Mouse (Mus musculus) heart, adult 11 months (tissue): ENCODE data around the gene Gpha2.

ENCODE experiments used
- DNase-seq: peaks from one replicate; pipeline ENCODE4 v3.0.0; 2022

Gene Gpha2

DNA sequence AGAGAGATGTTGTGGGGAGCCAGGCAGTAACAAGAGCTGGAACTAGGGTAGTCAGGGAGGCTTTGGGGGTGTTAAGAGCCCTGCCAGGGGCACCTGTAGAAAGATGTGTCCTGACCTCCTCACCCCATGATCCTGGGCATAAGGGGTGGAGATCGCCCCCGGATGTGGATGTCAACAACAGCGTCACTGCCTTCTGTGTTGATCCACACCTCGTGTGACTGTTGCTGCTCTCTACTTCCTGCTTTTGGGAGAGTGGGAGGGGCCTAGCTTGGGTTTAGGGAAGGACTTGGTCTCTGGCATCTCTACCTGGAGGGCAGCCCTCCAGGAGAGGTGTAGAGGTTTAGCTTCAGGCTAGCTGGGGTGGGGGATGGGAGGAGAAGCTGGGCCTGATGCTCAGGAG, 16.1 kb downstream of the Gpha2 start:
- DNase-seq: peak; percentile 98

DNA sequence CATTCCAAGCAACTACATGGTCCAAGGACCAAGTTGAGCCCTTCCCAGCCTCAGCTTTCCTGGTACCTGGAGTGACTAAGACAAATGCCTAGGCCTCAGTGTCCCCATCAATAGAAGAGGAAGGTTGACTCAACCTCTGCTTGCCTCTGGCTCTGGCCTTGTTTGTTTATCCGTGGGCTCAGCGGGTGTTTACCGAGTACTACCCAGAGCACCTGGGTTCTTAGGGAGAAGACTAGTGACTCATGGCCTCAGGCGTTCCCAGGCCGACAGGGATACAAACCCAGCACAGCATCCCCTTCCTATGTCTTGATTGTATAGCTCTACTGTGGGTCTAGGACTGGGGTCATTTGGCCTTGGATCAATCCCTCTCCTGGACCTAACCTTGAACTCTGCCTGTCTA, 17.0 kb downstream of the Gpha2 start:
- DNase-seq: peak; percentile 90

DNA sequence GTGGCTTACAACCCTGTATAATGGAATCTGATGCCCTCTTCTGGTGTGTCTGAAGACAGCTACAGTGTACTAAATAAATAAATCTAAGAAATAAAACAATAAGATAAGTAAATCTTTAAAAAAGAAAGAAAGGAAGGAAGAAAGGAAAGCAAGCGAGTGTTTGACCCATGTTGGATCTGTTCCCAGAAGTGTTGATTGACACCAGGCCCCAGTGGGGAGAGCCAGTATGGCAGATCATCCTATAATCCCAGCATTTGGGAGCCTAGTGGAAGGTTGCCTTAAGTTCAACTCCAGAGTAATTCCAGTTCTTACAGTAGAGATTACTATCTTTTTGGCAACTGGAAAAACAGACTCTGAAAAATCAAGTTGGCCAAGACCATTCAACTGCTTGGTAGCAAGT, 19.6 kb downstream of the Gpha2 start:
- no peak for DNase-seq

DNA sequence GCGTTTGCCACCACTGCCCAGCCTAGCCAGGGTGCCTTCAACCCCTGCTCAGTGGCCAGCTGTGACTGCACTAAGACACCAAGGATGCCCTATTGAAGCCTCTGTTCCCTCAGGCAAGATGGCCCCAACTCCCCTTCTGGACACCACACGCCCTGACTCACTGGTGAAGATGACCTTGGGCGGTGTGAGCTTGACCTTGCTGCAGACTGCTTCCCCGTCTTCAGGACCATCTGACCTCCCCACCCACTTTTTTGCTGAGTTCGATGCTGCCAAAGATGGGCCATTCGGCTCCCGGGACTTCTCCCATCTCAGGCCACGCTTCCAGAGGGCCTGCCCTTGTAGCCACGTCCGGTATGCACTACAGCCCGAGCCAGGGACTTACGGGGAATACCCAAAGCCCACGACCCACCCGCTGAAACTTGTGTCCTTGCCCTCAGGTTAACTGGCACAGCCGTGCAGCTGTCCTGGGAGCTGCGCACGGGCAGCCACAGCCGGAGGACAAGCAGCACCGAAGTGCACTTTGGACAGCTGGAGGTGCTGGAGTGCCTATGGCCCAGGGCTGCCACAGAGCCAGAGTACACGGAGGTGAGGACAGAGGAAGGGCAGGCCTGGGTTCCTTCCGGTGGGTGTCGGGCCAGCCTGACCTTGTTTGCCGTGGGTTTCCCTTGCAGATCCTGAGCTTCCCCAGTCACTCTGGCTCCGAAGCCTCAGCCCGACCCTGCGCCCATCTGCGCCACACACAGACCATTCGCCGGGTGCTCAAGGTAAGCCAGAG, 21.5 kb downstream of the Gpha2 start:
- no peak for DNase-seq

DNA sequence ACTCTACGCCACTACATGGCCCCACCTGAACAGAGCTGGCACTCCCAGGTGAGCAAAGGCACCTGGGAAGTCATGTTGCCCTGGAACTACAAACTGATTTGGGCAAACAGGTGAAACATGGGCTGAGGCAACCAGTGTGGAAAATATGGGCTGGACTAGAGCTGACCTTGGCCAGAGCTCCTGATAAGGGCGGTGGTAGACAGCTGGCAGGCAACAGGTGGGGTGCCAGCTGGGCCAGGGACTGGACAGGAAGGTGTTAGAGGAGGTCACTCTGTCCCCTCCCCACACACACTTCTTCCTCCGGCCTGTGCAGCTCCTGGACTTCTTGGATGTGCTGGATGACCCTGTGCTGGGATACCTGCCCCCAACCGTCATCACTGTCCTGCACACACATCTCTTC, 26.8 kb downstream of the Gpha2 start:
- DNase-seq: no peak

DNA sequence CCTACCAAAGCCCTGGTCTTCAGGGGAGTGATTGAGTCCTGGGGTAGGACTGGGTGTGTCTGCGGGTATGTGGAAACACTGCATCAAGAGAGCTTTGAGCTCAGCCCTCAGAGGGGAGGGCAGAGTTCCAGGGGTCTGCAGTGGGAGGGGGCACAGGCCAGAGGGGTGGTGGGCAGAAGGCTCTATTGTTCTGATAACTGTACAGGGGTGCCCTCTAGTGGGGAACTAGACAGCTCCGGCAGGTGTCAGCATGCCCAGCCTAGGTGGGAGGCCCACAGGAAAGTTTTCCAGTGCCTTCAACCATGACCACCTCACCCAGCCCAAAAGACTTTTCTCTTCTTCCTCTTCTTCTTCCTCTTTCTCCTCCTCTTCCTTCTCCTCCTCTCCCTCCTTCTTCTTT, 34.2 kb downstream of the Gpha2 start:
- DNase-seq: no peak

DNA sequence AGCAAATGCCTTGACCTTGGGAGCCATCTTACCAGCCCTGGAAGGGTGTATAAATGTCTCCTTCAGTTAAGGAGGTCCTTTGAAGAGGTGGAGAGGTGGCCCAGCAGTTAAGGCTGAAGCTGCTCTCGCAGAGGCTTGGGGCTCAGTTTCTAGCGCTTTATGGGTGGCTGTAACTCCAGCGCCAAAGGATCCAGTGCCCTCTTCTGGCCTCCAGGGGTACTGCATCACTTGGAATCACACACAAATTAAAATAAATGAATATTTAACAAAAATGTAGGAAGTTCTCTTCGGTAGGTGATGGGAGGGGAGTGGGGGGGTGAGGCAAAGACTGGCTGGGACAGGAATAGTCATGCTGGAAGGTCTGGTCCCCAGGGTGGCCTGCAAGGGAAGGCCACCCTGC, 34.8 kb downstream of the Gpha2 start:
- no peak for DNase-seq

DNA sequence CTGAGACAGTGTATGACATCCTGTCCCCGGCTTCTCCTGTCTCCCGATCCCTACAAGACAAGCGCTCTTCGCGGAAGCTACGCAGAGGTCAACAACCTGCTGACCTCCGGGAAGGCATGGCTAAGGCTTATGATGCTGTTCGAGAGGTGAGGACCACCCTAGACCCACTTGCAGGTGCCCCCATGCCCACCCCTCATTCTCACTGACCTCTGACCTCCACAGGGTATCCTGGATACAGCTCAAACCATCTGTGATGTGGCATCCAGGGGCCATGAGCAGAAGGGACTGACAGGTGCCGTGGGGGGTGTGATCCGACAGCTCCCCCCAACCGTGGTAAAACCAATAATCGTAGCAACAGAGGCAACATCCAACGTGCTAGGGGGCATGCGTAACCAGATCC, 35.2 kb downstream of the Gpha2 start:
- DNase-seq: no peak

DNA sequence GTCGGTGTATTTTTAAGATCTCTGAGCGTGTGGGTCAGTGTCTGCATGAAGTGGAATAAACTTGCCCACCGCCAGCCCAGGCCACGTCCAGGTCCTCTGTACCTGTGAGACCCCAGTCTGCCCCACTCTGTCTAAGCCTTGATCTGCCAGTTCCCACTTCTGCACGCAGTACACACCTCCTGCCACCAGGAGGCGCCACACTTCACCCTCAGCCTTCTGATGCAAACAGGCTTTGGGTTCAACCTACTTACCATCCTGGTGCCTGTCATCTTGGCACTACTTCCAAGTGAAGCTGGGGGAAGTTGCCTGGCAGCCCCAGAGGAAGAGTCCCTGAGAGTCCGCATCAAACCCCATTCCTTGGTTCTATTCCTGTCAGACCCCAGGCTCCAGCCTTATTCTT, 36.0 kb downstream of the Gpha2 start:
- peak; percentile 97 for DNase-seq

DNA sequence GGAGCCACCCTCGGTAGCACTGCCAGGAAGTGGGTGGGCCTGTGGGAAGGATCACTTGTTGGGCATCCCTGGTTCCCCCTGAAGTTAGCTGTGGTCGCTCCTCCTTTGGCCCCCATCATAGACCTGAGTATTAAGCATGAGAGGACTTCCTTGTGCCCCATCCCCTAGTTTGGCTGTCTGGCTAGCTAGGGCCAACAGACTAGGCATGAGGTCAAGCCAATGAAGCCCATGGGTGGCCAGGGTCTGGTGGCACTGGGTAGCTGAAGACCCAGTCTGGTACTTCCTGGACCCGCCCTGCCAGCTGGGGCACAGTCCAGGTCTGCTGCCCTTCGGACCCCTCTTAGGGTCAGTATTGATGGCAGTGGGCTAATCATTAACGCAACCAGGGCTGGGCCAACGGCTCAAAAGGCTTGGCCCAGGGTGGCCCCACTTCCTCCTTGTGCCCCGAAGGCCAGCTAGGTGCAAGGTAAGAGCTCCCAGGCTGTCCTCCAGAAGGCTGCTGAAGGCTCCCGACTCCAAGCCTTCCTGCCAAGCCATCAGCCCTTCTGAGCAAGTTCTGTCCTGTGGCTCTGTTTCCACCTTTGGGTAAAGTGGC, 36.8 kb downstream of the Gpha2 start:
- DNase-seq: no peak

DNA sequence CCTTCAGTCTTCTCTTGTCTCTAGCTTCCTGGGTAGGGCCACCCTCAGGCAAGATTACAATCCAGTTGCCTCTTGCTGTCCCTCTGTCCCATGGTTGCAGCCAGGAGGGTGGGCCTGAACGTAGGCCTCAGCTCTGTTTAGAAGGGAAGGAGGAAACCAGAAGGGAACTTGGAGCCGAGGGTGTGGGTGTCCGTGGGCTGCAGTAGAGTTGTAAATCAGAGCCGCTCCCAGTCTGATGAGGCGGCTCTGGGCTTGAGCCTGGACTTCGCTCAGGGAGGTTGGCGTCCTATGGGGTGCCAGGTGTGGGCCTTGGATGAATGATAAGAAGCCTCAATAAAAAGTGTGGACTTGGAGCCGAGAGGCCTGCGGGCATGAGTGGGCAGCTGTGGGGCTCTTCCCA, 38.0 kb downstream of the Gpha2 start:
- DNase-seq: no peak

DNA sequence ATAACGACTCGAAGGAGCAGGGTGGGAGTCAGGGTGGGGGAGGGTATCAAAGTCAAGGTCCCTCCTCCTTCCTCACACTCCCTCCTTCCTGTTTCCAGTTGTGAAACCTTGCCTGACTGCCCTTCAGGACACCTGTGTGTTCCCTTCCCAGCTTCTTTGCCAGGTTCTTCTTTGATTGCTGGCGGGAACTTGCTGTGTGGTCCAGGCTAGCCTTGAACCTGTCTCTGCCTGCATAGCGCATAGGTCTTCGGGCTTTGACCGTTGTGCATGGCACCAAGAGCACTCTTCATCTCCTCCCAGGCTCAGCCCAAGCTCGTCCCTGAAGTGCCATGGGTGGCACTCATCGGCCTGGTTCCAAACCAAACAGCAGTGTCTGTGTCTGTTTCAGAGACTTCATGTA, 38.8 kb downstream of the Gpha2 start:
- no peak for DNase-seq

DNA sequence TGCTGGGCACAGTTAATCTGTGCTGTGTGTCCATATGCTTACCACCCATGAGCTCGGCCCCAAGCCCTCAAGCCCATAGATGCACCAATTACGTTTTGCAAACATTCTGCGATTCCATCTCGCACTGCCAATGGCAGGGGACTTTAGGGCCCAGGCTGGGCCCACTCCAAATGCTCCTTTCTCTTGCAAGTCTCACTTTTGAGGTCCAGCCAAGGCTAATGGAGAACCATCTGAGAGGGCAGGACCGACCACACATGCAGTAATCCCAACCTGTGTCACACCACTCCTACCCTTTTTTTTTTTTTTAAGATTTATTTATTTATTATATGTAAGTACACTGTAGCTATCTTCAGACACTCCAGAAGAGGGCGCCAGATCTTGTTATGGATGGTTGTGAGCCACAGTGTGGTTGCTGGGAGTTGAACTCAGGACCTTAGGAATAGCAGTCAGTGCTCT, 39.6 kb downstream of the Gpha2 start:
- no peak for DNase-seq

DNA sequence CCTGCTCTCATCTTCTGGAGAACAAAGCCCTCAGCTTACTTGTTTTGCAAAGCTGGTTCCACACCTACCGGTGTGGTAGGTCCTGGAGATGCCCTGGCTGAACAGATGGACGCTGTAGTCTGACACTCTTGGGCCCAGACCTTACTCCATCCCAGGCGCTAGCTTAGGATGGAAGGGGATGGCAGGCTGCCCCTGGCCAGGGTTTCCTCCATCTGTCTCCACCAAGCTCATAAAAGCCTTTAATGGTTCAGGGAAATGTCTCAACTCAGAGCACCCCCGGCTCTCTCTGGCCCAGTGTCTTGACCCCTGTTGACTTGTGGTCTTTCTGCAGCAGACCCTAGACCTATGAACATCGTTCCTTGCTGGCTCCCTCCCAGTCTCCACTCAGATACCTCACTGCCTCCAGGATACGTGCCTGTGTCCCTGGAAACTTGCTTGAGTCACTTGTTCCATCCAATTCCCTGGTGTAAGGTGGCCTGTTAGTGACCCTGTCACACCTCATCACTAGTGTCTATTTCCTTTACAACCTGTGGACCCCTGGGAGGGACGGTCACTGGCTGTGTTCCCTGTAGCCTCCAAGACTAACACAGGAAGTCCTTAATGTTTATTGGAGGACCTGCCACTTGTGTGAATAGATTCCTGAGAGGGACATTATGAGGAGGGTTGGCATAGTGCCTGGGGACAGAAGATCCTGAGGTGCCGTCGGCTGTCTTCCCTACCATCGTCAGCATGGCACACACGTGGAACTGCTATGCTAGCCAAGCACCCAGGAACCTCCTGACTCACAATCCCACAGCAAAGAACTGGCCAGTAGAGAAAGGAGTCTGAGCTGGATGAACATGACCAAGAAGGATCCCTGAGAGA, 41.4 kb downstream of the Gpha2 start:
- DNase-seq: peak; percentile 98

DNA sequence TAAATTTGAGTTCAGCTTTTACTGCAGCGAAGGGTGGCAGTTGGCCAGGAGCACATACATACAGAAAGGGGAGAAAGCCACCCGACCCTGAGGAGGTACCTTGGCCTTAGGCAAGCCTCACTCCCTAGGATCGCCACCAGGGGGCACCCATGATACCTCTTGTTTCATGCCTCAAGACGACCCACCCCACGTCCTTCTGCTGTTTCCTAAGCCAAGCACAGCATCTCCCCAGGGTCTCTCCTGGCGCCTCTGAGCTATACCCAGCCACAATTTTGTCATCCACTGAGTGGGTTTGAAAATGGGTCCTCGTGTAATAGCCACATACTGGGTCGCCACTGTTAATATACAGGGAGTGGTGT, 42.0 kb downstream of the Gpha2 start:
- DNase-seq: peak; percentile 99

DNA sequence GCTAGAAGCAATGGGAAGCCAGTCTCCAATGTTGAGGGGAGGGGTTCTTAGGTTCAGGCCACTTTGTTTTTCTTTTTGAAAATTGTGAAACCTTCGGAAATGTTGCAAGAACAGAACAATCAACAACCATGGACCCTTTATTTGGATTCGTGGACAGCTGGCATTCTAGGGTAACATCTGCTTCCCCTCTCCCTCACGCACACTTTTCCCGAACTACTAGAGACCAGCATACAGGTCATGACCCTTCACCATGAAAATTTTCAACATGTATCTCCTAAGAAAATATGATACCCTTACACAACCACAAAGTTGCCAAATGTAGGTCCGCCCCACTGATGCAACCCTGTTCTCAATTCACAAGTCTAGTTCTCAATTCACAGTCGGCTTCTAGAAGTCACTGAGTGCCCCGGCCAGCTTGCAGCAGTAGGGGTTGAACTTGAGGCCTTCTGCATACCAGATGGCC, 42.5 kb downstream of the Gpha2 start:
- peak; percentile 95 for DNase-seq

DNA sequence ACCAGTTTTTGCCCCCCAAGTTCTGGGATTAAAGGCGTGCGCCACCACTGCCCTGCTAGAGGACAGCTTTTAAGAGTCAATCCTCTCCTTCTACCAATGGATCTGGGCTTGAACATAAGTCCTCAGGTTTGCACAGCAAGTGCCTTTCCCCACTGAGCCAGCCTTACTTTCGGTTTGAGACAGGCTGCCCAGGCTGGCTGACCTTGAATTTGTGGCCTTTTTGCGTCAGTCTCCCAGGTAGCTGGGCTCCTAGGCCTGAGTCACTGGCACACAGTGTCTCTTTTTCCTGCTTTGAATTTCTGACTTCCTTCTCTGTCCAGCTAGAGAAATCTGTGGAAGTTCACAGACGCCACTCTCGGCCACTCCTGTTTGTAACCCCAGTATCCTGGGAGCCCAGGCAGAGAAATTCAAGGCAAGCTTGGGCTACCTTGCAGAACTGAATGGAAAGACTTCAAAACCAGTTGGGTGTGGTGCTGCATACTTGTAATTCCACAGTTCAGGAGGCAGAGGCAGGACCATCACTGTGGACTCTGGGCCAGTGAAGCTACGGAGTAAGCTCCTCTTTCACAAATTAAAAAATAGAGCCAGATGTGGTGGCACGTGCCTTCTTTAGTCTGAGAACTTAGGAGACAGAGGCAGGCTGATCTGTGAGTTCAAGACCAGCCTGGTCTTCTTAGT, 43.8 kb downstream of the Gpha2 start:
- DNase-seq: no peak

DNA sequence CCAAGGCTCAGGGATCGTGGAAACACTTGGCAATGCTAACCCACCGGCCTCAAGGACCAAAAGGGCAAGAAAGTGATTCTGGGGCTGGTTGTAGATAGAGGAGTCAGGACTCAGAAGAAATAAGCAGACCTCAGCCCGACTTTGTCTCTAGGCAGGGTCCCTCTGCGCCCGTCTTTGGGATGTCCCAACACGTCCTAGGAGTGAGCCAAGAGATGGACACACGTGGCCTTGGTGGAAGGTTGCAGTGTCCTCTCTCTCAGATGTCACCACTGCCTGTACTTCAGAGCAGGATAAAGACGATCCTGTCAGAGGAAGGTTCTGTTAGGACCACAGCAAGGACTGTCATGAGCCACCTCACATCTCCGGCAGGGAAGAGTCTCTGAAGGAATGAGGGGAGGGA, 44.5 kb downstream of the Gpha2 start:
- no peak for DNase-seq

DNA sequence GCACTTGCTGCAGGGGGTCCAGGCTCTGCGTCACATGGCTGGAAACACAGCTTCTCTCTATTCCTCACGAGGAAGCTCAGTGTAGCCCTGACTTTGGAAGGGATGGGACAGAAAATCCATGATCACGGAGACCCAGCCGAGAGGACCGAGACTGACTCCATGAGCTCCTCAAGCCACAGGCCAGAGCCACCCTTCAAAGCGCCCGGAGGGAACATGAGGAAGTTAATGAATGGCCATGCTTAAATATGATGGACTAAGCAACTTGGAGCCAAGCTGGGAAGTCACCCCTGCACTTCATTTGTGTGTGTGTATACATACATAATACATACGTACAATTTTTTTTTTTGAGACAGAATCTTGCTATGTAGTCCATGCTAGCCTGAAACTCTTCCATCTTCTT, 45.0 kb downstream of the Gpha2 start:
- DNase-seq: no peak

DNA sequence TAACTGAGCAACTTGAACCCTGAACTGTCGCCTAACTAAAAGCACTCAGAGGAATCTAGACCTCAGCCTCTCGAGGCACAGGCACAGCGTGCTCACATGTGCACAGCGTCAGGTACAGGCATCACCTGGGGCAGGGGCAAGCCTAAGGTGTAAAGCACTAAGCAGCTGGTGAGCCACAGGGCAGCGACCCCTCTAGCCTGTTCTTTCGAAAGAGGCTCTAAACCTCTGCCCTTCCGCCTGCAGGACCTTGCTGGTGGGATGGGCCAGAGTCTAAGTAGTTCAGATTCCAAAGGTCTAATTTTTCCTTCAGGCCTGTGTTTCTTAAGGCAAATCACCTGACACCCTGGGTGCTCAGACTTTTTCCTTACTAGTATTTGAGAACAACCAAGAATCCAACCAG, 45.9 kb downstream of the Gpha2 start:
- no peak for DNase-seq

DNA sequence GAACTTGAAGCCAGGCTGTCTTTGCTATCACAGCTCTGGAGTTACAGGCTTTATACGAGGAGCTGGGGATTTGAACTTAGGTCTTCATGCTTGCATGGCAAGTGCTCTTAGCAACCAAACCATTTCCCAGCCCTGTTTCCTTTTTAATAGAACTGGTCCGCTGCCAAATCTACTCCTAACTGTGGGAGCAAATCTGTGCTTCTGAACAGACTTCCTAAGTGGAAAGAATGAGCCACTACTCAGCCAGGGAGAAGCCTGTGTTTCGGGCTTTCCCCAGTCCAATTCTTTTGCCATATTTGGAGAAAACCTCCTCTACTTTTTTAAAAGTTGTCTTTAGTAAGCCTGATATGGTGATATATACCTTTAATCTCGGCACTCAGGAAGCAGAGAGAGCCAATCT, 46.6 kb downstream of the Gpha2 start:
- peak; percentile 96 for DNase-seq

DNA sequence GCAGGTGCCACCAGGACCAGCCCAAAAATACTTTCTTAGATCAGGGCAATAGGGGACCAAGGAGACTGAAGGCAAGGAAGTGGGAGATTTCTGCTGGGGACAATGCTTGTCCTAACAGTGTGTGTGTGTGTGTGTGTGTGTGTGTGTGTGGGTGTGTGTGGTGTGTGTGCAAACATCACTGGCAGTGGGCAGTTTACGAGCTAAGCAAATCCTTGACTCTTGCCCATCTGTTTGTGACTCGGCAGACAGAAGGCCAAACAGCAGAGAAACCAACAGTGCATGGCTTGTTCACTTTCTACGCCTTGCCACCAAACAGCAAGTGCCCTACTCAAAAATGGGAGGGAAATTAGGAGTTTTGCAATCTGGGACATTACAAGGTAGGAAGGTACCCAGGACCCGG, 47.4 kb downstream of the Gpha2 start:
- no peak for DNase-seq

DNA sequence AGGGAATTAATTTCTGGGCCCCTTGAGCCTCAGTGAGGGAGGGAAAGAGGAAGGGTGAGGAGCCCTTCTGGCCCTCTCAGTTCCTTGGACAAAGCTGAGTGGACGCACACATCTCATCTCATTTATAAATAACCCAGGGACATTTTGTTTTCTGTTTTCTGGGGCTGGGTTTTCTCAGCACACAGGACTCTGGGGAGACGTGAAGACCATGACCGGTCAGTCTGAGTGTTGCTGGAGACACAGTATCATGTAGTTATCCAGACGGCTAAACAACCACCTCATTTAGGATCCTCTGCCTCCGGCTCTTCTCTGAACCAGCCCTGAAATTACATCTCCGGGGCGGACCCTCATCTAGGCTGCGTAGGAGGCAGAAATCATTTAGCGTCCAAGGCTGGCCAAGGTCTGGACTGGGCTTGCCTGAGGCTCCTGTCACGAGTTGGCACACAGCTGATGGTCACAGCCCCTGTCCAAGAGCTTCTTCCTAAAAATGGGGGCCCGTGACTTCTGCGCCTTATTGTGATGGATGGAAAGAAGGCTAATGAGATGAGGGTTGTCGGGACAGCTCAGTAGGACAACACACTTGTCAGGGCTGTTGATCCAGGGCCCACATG, 47.9 kb downstream of the Gpha2 start:
- peak; percentile 97 for DNase-seq
